Mouse (Mus musculus): ENCODE data around the gene Tdrd5. TPM values are rescaled to one million over a fixed set of nuclear protein-coding genes. Genes with fewer than 3 reads are reported as not detected.
"Not testable (repeated sequence)": the region's sequence is repeated elsewhere in the genome, so short reads cannot be mapped to it uniquely, and the experiment has no call there.

Gene Tdrd5
- 1 to 10 TPM; 2.6 to 2.8 (median 2.6) TPM for total RNA-seq (2022)

- DNase-seq (ENCODE audit: low spot score in 2 of 2): peak; percentile 33 to 38
These were observed at the start of gene Tdrd5 for GRCm38 (mm10) chr1:156302911-156303749. Gene Tdrd5, minus strand, starts transcription at chr1:156303664.

- no peak for DNase-seq (ENCODE audit: low spot score in 2 of 2)
These were observed 49.0 kb upstream of the Tdrd5 start for GRCm38 (mm10) chr1:156352466-156352865.

GRCm38 (mm10) chr1:156350441-156350840, 47.0 kb upstream of the Tdrd5 start:
- no peak for DNase-seq (ENCODE audit: low spot score in 2 of 2)

GRCm38 (mm10) chr1:156349031-156349430, 45.6 kb upstream of the Tdrd5 start:
- no peak for DNase-seq (ENCODE audit: low spot score in 2 of 2)

GRCm38 (mm10) chr1:156345633-156346032, 42.2 kb upstream of the Tdrd5 start:
- no peak for DNase-seq (ENCODE audit: low spot score in 2 of 2)

GRCm38 (mm10) chr1:156344433-156344832, 41.0 kb upstream of the Tdrd5 start:
- no peak for DNase-seq (ENCODE audit: low spot score in 2 of 2)

GRCm38 (mm10) chr1:156340847-156341246, 37.4 kb upstream of the Tdrd5 start:
- DNase-seq (ENCODE audit: low spot score in 2 of 2): no peak

GRCm38 (mm10) chr1:156323126-156323525, 19.7 kb upstream of the Tdrd5 start:
- DNase-seq (ENCODE audit: low spot score in 2 of 2): no peak

- DNase-seq (ENCODE audit: low spot score in 2 of 2): no peak
These were observed 7.2 kb upstream of the Tdrd5 start, which contains the start of gene Nphs2 for GRCm38 (mm10) chr1:156310630-156311029. Gene Nphs2, plus strand, starts transcription at chr1:156310727.

- no peak for DNase-seq (ENCODE audit: low spot score in 2 of 2)
These were observed 5.1 kb upstream of the Tdrd5 start for GRCm38 (mm10) chr1:156308595-156308994.

- DNase-seq (ENCODE audit: low spot score in 2 of 2): no peak
These were observed 13.4 kb downstream of the Tdrd5 start for GRCm38 (mm10) chr1:156290016-156290415.

- not testable (repeated sequence) for DNase-seq (ENCODE audit: low spot score in 2 of 2)
These were observed 14.3 kb downstream of the Tdrd5 start for GRCm38 (mm10) chr1:156289222-156289587.

- DNase-seq (ENCODE audit: low spot score in 2 of 2): no peak
These were observed 14.8 kb downstream of the Tdrd5 start for GRCm38 (mm10) chr1:156288556-156289221.

GRCm38 (mm10) chr1:156285541-156285896, 17.9 kb downstream of the Tdrd5 start:
- no peak for DNase-seq (ENCODE audit: low spot score in 2 of 2)

- DNase-seq (ENCODE audit: low spot score in 2 of 2): peak in 1 of 2 experiments; percentile 44
These were observed 18.5 kb downstream of the Tdrd5 start for GRCm38 (mm10) chr1:156284851-156285540.

- no peak for DNase-seq (ENCODE audit: low spot score in 2 of 2)
These were observed 19.3 kb downstream of the Tdrd5 start for GRCm38 (mm10) chr1:156284207-156284606.

GRCm38 (mm10) chr1:156280131-156280530, 23.3 kb downstream of the Tdrd5 start:
- DNase-seq (ENCODE audit: low spot score in 2 of 2): no peak

GRCm38 (mm10) chr1:156273647-156274046, 29.8 kb downstream of the Tdrd5 start:
- DNase-seq (ENCODE audit: low spot score in 2 of 2): no peak

GRCm38 (mm10) chr1:156271654-156272053, 31.8 kb downstream of the Tdrd5 start:
- DNase-seq (ENCODE audit: low spot score in 2 of 2): no peak

- DNase-seq (ENCODE audit: low spot score in 2 of 2): no peak
These were observed 33.0 kb downstream of the Tdrd5 start for GRCm38 (mm10) chr1:156270471-156270870.

GRCm38 (mm10) chr1:156268546-156268945, 34.9 kb downstream of the Tdrd5 start:
- not testable (repeated sequence) for DNase-seq (ENCODE audit: low spot score in 2 of 2)

- DNase-seq (ENCODE audit: low spot score in 2 of 2): no peak
These were observed 39.5 kb downstream of the Tdrd5 start for GRCm38 (mm10) chr1:156263946-156264345.
